Mouse (Mus musculus) adrenal gland, adult 2 months (tissue): Measurements from ENCODE around the gene Icos. TPM values are rescaled to one million over a fixed set of nuclear protein-coding genes. Genes with fewer than 3 reads are reported as not detected.

ENCODE experiments used
- DNase-seq: peaks from one replicate; pipeline ENCODE4 v3.0.0; 2021
- polyA plus RNA-seq: library from polyadenylated mRNA; depleted of rRNA; stranded (reverse); fragments of >200 nt; gene quantifications from 2 replicates; pipeline ENCODE4 v1.2.3, GENCODE M21; 2012; rRNA removed
- total RNA-seq, 2 experiments: library from RNA; stranded (reverse); gene quantifications; 2 replicates each; pipeline ENCODE4 v1.2.3; 2021

The Icos gene
- total and polyA plus RNA-seq, 3 experiments: 0.02 to 0.38 TPM; not detected in 1

DNA sequence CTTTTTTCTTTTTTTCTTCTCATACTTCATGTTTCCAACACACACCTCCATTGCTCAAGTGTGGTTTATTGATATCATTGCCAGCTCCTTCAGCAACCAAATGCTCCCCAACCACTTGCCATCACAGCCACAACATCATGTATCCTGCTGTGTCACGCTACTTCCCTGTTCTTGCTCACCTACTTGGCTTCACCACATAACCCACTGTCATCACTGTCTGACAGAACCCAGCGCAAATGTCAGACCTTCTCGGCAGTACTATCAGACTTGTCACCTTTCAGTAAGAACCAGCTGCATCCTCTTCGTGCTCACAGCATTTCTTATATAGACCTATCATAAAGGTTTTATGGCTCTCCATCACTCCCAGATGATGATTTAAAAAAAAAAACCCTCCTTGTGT is 61.6 kb downstream of the Icos start:
- no peak for DNase-seq

DNA sequence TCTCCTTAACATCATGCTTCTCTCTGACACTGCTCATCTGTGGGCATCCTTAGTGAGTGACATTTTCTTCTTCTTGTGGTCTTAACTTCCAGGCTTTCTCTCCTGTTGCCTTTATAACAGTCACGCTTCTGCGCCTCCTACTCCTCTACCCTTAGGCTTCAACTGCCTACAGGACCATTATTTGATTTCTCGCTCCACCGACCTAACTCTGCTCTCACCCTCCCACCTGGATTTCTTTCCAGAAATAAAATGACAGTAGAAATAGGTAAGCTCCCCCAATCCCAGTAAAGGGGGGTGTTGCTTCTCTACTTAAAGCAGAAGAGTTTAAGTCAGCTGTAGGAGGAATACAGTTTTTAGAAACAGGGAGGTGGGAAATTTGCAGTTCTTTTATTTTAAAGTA is 62.7 kb downstream of the Icos start:
- DNase-seq: no peak

DNA sequence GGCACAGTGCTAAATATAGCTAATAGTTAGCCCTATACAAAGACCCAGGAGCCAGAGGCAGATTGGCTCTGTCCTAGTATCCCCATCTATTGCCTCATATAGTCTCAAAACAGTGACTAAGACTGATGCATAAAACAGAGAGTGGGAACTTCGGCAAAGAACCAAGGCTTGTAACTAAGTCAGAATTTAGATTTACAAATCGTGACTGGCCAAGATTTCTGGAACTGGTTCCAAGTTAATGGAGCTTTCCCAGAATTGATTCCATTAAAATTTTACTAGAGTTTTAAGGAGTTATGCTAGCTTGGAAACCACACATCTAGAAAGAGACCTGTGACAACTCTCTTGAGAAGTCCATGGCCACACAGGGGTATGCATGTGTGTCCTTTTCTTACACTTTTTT is 65.1 kb downstream of the Icos start:
- DNase-seq: no peak

DNA sequence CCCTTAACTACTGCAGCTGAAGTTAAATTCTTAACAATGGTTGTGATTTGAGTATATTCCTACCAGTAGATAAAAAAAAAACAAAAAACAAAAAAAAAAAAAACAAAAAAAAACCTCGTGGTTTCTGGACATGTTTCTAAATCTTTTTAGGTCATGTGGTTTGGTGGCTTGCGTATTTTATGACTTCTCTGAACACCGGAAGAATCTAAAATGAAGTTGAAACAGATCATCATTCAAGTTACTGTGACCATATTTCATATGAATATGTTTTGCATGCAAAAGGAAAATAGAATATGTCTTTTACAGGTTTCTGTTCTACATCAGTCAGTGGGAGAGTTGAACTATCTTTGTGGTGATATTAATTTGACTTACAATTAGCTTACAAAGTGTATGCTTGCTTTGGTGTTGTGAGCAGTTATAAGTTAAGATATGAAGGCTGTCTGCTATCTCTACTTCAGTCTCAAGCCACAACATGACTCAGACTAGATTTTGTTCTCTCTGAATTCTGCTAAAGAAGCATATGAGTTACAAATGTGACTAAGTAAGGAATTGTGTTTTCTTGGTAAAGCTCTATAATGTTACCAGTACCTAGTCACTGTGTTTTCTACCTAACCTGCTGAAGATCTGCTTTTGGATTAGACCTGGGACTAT is 68.5 kb downstream of the Icos start:
- no peak for DNase-seq

DNA sequence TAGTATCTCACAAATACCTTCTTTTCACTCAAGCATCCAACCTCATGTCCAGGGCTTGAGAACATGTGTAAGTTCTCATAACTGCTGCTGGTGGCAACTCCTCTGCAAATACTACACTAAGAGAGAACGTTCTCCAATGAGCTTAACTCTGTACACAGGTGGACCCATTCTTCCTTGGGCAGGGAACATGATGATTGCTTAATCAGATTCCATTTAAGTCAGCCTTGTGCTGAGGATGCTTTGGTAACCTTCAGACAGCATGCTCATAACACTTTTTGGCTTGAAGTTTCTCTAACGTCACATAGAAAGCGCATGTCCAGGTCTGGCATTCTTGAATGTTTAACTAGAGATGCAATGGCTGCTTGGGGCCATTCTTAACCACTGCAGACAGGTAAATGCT is 69.6 kb downstream of the Icos start:
- no peak for DNase-seq

Other genes starting within 250 kb of the Icos start
- not detected for gene Ctla4, start 90.9 kb upstream of the Icos start, total RNA-seq
- 0.04 TPM in 1 of 2 replicates, not detected in the other for gene Ctla4, start 90.9 kb upstream of the Icos start, polyA plus RNA-seq